Mouse (Mus musculus) layer of hippocampus, postnatal 10 days (tissue): ENCODE measurements at regions not wholly inside any gene's neighbourhood (a gene's known extent, or its start where the extent isn't known, plus 50 kb on each side); places are given as distances from the start of the nearest gene placed in this dataset.
A peak's percentile ranks its signal among the peaks of the same experiment; 100 is the strongest.
"Not testable (repeated sequence)": the region's sequence is repeated elsewhere in the genome, so short reads cannot be mapped to it uniquely, and the experiment has no call there.

Experiments used
- DNase-seq, 2 experiments: peaks; one replicate each; pipeline ENCODE4 v3.0.0; 2021; ENCODE audit warnings: low spot score in 2 of 2

DNA sequence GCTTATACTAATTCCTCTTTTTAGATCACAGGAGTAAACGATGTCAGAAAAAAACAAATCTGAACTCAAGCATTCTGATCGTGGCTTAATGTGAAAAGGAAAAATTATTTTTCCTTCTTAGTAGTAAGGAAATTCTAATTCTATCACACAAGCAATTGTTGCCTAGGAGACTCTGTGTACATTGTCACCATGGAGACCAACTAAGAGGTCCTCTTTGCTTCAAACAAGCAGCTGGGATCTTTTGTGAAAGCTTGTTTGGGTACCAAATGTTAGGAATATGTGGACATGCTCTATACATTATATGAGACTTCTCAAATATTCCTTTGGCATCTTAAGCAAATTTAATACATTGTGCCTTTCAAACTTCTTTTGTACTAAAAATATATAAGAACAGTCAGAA, 345.9 kb upstream of the Atp10a start:
- DNase-seq: no peak

DNA sequence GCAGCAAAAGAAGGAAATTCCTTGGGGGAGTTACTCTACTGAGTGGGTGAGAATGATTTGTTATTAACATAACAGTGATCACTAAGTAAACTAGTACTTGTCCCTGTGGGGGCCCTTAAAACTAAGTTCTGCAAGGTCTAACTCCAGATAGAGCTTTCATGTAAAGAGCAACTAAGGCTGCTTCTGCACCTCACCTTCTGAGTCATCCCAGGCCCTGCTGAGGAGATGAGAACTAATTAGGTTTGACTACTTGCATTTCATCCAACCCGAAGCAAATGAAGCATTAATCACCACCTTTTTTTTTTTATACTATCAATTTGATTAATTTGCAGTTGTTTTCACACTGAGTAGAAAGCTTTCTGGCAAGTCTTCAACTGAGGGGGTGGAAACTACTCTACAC, 333.6 kb upstream of the Atp10a start:
- no peak for DNase-seq

DNA sequence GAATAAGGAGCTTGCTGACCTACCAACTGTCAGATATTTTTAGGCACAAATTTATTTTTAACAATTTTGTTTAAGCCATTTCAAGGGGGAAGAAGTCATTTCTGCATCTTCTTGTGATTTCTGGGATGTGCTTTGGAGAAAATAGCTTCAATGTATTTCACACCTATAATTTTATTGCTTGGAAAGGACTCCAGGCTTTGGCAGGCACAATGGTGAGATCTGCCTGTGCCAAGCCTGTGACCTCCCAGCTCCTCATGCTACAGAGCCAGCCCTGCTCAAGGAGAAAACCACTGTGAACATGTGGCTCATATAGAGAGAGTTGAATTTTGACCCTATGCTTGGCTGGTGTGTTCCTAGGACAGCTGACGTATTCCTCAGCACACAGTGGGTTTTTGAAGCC, 288.6 kb upstream of the Atp10a start:
- no peak for DNase-seq

DNA sequence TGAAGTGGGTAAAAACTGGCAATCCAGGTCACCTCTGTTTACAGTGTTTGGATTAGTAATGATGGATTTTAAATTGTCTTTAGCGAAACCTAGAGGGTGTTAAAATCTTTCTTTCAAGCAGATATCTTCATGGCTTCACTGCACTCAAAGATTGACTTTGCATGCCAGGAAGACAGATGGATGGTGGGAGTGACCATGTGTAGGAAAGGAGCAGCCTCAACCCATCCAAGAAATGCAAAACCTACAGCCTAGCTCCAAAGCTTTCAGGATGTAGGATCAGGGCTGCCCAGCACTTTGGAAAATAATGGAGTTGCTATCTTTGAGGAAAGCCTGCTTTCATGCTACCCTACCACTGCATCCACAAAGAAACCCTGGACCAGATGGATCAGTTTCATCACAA, 272.6 kb upstream of the Atp10a start:
- no peak for DNase-seq

DNA sequence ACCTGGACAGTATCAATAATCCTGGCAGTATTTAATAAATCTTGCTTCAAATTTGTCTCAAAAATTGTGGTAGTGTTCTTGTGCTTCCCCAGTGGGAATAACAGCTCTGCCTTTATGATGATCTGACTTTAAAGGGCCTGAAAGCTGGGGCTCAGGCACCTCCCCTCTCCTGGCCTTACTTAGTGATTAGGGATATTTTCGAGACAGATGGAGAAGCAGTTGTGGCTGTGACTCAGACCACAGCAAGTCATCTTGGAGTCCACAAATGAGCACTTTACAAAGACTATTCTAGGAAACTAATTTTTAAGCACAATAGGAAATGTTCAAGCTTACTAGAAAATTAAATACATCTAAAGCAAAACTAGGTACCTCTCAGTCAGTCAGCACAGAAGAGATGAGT, 267.6 kb upstream of the Atp10a start:
- no peak for DNase-seq

DNA sequence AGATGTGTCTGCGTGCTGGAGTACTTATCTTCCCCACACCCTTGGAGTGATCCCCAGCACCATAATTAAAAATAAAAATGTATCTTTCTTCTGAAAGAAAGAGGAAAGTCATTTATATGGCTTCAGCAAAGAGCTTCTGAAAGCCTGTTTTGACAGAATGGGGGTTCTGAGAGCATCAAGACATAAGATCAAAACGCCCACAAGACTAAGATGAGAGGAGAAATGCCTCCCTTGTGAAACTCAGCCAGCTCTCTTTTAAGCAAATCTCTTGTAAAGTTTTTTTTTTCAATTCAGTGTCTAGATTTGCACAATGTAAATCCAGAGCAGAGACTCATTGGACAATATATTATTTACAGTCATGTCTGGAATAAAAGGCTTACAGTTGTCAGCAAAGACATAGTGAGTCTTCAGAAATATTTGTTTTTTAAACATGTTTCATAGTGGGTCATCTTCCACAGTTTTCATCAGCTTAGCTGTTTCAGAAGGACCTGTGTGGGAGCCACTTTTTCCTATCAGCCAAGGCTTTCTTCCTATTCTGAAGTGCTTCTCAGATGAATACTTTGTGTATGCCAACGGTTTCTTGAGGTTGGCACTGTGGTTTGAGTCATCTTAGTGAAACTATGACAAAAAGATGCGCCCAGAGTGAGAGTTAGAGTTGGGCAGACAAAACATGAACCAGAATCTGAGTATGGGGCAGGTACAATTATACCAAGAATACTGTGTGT, 263.4 kb upstream of the Atp10a start:
- DNase-seq: no peak

DNA sequence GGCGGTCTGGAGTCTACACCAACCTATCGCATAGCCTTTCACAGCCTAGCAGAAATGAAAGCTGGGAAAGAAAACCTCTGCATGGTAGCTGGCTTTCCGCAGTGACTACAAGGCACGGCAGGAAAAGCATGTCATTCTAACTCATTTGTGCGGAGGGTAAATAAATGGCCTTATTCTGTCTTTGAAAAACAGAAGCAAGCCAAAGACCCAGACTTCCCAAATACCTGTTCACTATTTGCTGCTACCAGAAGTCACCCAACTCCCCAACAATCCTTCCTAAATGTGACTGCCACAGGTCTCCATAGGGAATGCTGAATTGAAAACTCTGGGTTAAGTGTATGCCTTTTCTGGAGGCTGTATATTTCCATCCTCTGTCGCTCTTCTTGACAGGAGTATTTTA, 258.0 kb upstream of the Atp10a start:
- DNase-seq: no peak

DNA sequence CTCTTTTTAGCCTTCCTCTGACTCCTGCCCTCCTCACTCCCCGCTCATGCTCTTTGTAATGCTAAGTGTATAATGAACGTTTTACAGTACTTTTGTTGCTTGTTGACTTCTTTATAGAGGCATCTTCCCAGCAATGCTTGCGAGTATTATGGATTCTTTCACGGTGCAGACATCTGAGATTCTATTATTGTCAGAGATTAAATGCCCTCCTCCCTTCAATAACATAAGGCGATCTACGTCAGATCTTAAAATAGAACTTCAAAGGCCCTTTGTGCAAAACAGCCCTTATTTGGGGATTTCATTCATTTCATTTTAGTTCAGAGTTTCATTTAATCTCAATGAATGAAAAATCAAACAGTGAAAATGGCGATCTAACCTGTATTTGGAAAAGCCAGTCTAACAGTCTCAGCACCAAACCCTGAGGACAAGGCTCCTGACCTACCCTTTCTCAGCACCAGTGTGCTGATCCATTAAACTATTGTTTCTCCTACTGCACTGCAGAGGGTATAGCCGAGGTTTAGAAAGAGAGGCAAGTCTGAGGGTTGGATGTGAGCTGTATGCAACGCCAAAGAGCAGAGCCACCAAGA, 257.3 kb upstream of the Atp10a start:
- no peak for DNase-seq

DNA sequence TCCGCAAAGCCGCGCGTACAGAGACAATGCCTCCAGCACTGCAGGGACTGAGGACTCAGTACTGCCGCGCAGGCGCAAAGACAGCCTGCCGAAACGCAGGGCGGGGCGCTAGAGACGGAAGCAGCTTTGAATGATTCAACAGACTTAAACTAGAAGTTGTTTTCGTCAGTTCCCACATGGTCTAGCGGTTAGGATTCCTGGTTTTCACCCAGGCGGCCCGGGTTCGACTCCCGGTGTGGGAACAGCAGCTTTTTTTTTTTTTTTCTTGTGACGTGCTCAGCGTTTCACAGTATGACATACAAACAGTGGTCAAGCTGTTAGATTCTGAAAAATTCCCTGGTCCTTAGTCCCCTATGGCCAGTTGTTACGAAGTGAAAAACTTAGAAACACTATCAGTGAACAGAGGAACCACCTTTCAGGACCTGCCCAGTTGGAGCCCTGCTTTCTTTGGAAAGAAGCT, 256.8 kb upstream of the Atp10a start:
- peak; percentile 96 to 97 for DNase-seq

DNA sequence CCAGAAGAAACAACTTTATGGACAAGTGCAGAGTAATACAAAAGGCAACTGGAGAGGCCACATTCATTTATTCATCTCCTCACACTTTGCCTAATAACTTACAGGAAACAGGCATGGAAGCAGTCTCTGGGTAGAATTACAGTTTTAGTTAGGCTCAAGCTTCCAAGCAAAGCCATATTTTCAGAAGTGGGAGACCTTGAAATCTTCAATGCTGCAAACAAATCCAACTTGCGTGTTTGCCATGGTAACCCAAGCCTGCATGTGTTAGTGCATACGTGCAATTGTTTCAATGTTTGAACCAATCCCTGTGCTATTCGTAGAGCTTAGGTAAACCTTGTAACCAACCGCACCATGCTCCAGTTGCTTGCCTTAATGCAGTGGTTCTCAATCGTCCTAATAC, 256.3 kb upstream of the Atp10a start:
- DNase-seq: peak in 1 of 2 experiments; percentile 18

DNA sequence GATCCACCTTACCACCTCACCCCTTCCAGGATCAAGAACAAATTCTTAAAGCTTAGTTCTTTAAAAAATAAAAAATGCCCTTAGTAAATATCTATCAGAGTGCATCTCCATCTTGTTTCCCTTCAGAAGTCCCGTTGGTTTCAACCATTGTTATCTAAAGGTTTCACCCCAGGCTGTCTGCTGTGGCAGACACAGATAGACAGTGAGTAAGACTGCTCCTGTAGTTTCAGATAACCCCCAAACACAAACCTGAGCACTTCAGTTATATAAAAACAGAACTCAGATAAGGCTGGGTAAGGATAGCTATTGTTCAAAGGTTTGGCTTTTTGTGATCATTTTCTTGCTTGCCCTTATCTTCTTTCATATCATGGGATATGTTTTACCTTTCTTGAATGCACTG, 255.4 kb upstream of the Atp10a start:
- DNase-seq: no peak

DNA sequence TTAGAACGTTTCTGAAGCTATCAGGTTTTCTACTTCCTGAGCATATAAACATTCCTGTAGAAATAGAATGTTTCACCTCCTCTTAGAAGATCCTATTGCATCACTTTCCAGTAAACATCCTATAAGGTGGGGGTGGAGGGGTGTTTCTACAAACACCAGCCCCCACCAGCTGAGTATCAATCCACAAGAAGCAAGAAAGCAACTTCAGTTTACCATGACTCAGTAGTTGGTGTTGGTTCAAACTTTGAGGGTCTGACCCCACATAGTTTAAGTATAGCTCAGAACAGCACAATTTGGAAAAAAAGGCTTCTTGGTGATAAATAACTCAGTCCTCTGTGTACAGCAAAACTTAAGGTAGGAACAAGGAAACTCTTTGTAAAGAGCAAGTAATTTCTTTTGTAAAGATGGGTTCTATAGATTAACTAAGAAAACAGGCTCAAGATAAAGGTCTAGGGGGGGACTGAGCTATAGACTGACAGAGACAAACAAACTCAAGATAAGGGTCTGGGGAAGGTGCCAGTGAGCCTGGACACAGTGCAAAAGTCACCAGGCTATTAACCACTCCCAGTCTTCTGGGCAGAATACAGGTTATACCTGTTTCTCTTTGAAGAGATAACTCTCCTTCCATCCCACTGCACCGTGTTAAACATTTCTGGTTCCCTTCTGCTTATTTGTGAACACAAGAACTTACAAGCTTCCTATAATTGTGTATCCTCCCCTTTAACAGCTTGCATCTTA, 218.9 kb upstream of the Atp10a start:
- no peak for DNase-seq

DNA sequence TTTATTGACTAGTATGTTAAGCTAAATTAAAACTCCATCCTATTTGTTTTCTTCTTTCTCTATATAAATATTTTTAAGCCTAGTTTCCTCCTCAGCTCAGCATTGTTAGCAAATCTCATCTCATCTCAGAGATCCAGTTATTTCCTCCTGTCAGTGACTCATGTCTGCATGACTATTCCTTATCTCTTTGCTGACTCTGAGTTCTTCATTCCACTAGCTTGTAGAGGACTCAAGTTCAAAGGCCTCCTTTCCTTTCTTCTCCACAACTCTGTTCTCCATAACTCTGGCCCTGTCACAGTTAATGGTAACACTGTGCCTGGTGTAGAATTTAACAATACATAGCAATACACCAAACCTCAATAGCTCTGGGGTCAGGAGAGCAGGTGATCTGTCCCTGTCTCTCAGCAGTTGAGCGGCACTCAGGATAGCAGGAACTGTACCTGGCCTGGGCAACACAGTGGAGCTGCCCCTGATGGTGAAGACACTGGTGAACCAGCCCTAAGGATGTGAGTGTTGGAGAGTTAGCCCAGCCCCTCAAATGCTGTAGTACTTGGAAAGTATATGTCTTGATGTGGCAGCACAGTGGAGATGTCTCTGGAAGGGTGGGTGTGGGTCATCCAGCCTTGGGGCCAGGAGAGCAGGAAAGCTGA, 213.3 kb upstream of the Atp10a start:
- no peak for DNase-seq

DNA sequence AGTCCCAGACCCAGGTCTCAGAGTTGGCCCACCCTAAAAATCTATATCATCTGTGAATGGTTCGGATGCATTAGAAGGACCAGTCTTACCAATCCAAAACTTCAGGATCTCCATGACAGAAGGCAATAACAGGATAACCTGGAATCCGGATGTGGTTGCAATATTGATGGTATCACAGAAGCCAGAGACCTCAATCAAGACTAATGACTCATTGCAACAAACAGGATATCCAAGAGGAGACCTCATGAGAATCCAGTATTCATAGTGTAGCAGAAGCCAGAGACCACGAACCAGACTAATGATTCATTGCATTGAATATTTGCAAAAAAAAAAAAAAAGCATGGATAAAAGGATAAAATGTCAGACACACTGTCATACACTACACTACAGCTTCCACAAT, 212.7 kb upstream of the Atp10a start:
- DNase-seq: no peak

DNA sequence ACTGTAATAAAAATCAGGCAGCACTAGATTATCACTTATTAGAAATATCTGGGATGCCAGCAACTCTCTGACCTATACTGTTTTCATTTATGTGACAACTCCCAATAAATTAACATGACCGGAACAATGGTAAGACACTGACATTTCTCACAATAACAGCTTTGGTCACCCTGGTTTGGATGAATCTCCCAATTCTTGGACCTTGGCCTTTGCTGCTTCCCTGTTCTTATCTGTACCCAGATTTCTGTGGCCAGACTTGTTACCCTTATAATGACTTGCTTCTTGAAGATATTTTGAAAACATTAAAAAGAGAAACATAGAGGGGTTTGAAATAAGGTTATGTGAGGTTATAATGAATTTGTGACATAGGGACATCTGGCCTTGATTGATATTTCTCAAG, 210.2 kb upstream of the Atp10a start:
- DNase-seq: no peak

DNA sequence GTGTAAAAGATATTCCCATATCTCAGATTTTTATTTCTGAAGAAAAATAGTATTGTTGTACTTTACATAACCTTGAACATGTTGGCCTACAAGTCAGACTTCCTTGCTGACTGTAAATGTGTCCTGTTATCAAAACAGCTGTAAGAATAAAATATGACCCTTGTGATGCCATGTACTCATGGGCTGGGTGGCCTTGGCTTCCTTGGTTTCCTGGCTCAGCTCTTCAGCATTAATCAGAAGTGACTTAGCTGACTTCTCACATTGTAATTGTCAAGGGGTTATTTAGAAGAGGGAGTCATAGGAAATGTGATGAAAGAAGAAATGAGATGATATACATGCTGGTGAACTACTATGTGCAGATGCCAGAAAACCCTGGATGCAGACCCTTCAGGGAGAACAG, 209.7 kb upstream of the Atp10a start:
- DNase-seq: no peak

DNA sequence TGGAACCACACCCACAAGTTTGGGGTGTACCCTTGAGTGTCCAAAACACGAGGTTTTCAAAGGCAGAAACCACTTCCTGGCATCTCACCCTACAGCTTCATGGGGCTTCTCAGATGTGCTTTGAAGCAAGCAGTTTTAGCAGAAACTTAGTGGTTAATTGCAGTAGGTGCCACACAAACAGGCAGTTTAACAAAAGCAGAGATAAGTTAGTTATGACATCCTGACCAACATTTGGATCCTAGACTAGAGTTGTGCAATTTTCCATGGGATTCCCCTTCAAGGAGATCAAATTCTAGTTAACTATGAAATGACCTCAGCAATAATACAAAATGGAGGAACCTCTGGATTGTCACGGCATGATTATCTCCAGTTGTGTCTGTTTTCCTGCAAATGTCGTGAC, 207.2 kb upstream of the Atp10a start:
- no peak for DNase-seq

DNA sequence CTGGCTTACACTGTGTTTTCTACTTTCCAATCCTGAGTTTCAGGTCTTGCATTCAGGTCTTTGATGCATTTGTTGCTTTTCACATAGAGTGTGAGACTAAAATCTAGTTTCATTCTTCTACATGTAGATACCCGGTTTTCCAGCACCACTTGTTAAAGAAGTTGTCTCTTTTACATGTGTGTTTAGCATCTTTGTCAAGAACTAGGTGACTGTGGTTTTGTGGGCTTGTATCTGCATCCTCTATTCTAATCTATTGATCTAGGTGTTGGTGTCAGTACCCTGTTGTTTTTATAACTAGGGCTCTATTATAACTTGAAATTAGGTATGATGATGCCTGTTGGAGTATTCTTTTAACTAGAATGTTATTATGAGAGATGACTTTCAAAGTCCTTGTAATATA, 204.0 kb upstream of the Atp10a start:
- no peak for DNase-seq

DNA sequence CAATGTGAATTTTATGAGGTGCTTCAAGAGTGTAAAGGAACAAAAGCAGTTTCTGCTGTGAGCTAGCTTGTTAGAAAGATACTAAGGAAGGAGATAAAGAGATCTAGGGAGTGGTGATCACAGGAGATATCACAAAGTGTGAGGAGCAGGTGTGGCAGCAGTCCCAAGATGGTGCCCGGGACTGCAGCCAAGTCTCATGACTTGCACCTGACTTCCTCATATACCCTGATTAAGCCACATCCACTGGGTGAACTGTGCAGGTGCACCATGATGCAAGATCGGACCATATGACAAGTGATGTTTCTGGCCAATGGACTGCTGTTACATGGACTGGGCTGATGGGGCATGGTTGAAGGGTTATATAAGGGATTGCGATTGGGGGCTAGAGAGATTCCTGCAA, 197.8 kb upstream of the Atp10a start:
- DNase-seq: not testable (repeated sequence)

DNA sequence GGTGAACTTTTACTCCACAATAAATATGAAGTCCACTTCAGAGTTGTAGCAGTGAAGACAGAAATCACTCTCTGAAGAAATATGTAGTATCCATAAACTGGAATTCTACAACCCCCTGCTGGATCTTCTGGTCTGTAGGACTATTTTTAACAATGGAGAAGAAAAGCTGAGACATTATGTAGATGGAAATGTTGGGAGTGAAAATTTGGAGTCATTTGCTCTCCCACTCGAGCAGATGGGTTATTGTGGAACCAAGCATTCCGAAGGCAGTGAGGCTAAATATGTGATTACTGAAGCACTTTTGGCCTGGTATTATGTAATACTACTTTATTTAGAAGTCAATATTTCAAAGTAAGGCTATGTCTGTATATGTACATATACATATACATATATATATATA, 195.0 kb upstream of the Atp10a start:
- DNase-seq: no peak

DNA sequence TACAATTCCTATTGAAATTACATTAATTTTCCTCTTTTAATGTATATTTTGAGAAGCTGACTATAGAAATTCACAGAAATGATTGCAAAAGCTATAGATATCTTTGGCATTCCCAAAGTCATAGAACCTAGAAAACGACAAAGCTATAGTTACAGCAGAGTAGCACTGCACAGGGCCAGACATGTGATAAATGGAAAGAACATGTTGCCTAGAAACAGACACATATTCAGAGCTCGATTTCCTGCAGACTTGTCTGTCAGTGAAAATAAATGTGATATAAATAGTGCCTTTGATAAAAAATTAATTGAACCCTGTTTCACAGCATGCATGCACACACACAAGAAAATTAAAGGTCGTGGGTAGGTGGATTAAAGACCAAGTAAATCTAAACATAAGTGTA, 182.8 kb upstream of the Atp10a start:
- DNase-seq: no peak

DNA sequence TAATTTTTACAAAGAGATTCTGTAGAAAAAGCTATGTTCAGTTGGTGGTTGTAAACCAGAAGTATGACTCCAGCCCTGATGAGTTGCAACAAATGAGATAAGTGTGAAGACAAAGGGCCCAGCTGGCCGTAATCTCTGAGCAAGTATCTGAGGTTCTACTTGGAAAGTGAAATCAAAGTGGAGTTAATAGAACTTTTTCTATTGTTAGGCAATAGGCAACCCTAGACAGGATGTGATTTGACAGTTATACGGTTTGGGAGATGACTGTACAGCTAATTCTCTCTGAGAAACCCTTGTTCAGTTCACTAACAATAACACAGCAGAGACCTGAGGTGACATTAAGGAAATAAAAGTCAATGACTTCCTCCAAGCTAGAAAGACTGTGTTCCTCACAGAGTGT, 180.8 kb upstream of the Atp10a start:
- DNase-seq: no peak
